Mouse (Mus musculus): ENCODE data around the gene Smim20. TPM values are rescaled to one million over a fixed set of nuclear protein-coding genes. Genes with fewer than 3 reads are reported as not detected.

The Smim20 gene
- total RNA-seq, 2 experiments from 2014 or later, result 56.9 to 65.7 TPM

- no peak for ATAC-seq (replicated peaks; ENCODE audit: poor library complexity)
Measured at GRCm38 (mm10) chr5:53304936-53305335, 38.1 kb downstream of the Smim20 start.

DNA sequence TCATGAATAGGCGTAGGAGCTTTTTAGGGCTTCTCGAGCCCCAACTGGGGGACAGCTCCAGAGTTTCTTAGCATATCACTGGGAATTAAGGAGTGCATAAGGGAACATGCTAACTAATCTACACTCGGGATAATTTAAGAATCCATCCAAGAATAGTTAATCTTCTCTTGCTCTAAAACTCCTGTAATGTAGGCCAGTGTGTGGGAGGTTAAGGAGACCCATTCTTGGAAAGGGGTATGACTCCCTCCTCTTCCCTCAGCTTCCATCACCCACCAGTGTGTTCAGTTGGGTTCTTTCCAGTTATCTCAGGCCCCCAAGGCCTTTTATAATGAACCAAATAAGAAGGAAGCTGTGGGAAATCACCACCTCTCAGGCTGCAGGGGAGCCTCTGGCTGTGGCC is 40.0 kb downstream of the Smim20 start:
- ATAC-seq (replicated peaks; ENCODE audit: poor library complexity), result no peak

DNA sequence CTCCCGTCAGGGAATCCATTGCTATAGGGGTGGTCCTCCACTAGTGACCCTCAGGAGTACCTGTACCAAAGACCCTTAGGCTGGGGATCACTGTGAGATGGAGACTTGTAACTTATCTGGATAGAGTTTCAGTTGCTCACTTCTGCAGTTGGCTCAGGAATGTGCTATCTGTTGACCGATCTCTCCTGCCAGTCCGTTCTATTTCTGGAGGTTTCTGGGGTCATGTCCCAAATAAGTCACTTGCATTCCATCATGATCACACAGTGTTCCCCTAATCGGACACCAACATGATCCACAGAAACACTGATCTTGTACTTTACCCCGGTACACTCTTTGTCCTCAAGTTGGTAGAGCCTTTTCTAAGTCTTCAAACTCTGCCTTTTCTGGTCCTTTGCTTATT is 40.6 kb downstream of the Smim20 start:
- ATAC-seq (replicated peaks; ENCODE audit: poor library complexity), result no peak

- ATAC-seq (replicated peaks; ENCODE audit: poor library complexity), result peak; percentile 74
Measured at GRCm38 (mm10) chr5:53314404-53315167, 47.7 kb downstream of the Smim20 start.

- no peak for ATAC-seq (replicated peaks; ENCODE audit: poor library complexity)
Measured at GRCm38 (mm10) chr5:53315829-53316228, 48.9 kb downstream of the Smim20 start.

DNA sequence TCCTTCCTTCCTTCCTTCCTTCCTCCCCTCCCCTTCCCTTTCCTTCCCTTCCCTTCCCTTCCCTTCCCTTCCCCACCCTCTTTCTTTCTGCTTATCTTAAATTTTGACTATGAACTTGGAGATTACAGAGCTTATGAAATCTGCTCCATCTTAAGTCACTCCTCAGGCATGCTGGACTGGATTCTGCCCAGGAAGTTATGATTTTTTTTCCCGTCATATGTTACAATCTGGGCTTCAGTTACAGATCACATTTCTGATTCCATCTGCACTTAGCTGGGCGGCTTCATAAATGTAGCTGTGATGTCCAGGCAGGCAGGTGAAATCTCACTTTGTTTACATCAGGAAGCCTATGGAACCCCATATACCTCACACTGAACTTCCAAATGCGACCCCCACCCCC is 50.5 kb downstream of the Smim20 start:
- no peak for ATAC-seq (replicated peaks; ENCODE audit: poor library complexity)

DNA sequence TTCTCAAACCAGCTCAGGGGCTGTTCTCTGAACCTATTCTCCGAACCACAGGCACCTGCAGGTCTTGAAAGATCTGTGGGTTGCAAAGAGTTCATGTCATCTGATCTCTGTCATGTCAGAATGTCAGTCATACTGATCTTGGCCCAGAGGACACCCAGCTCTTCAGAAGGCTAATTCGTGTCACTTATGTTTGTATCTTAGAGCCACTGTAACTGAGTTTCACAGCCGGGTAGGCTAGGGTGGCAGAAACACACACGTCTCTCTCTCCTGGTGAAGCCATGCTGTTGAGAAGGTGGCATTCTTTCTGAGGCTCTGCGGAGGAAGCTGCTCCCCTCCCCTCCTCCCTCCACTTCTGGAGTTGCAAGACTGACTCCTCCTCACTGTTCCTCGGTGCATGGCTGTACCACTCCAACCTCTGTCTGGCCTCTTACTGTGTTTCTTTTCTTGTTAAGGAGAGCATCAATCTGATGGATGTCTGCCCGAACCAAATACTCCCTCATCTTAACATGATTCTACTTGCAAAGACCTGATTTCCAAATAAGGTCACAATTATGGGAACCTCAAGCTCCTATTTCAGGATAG is 51.1 kb downstream of the Smim20 start:
- no peak for ATAC-seq (replicated peaks; ENCODE audit: poor library complexity)

DNA sequence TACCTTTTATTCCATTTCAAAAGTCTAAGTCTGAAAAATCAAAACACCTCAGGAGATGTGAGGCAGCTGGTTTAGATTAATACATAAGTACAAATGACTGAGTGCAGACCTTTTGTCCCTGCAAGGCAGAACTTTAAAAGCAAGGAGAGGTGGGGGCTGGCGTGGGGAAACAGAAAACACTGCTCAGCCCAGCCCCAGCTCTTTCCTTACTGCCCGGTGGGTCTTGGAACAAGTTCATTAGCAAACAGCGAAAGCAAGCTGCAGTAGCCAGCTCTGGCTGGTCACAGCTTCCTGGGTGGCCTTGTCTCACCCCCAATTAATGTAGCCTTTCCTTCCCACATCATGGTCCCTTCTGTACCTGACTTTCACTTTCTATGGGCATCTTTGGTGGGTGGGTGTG is 53.4 kb downstream of the Smim20 start:
- no peak for ATAC-seq (replicated peaks; ENCODE audit: poor library complexity)

DNA sequence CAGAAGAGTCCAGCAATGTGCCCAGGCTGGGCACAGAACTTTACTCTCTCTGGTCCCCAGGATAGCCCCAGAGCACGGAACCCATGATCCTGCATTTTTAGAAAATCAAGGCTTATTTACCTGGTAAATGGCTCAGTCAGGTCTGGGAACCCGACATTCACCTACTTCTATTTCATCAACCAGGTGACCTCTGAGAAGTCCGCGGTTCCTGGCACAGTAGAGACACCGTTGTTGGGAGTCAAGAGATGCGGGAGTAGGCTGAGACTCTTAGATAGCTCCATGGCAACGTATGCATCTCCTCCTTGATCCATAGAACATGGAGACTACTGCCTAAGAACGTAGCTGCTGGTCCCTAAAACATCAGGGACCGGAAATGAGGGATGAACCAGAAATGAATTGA is 55.0 kb downstream of the Smim20 start:
- ATAC-seq (replicated peaks; ENCODE audit: poor library complexity), result no peak

DNA sequence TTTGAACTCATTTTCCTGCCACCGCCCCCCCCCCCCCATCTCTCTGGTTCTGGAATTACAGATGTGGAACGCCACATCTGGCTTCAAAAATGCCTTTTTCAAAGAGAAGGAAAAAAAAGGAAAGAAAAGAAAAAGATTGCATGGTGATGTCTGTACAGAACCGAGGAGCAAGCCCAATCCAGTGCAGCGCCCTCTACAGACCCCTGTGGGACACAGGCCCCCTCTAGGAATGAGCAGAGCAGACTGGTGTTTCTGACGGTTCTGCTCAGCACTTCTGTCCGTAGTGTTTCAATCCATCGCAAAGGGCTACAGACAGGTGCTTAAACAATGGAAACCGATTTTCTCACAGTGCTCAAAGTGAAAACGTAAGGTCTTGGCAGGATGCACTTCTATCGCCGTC is 55.6 kb downstream of the Smim20 start:
- ATAC-seq (replicated peaks; ENCODE audit: poor library complexity), result no peak

DNA sequence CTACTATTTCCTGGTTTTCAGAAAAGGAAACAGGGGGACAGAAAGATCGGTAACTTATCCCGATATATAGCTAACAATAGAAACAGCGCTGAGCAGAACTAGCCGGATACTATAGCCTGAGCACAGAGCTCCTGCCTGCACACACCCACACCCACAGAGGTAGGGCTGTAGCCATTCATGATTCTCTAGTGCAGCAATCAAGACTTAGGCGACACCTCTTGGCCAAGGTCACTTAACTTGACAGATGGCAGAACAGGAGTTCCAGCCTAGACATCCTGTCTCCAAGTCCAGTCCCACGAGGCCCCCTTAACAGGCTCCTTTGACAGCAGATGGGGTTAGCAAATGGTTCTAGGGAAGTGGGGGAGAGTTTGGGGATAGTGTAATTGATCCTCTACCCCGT is 56.2 kb downstream of the Smim20 start:
- no peak for ATAC-seq (replicated peaks; ENCODE audit: poor library complexity)

- no peak for ATAC-seq (replicated peaks; ENCODE audit: poor library complexity)
Measured at GRCm38 (mm10) chr5:53324256-53324655, 57.4 kb downstream of the Smim20 start.

- no peak for ATAC-seq (replicated peaks; ENCODE audit: poor library complexity)
Measured at GRCm38 (mm10) chr5:53324791-53325190, 57.9 kb downstream of the Smim20 start.

GRCm38 (mm10) chr5:53326023-53326422 is 59.1 kb downstream of the Smim20 start:
- ATAC-seq (replicated peaks; ENCODE audit: poor library complexity), result peak; percentile 97

GRCm38 (mm10) chr5:53326491-53326890 is 59.6 kb downstream of the Smim20 start:
- no peak for ATAC-seq (replicated peaks; ENCODE audit: poor library complexity)

Other genes starting within 250 kb of the Smim20 start
- not detected in 2 replicates for gene Slc34a2, start 229.0 kb upstream of the Smim20 start, total RNA-seq (2015)
- not detected in 2 replicates for gene Slc34a2, start 229.0 kb upstream of the Smim20 start, total RNA-seq (2017)
- not detected in 2 replicates for gene Sel1l3, start 53.2 kb upstream of the Smim20 start, total RNA-seq (2015)
- 0.03 TPM in 1 of 2 replicates, not detected in the other for gene Sel1l3, start 53.2 kb upstream of the Smim20 start, total RNA-seq (2017)
- 65.1 and 66.7 TPM in 2 replicates for gene Rbpj, start 199.1 kb downstream of the Smim20 start, total RNA-seq (2015)
- 35.7 and 36.1 TPM in 2 replicates for gene Rbpj, start 199.1 kb downstream of the Smim20 start, total RNA-seq (2017)

All from megakaryocyte progenitor cell, adult 5-6 weeks (primary cell).